Mouse (Mus musculus) CH12.LX (cell line): ENCODE data around the gene Pias4. TPM values are rescaled to one million over a fixed set of nuclear protein-coding genes. Genes with fewer than 3 reads are reported as not detected.

Experiments
- DNase-seq: peaks from one replicate; pipeline ENCODE4 v3.0.0-alpha.2; 2013; ENCODE audit errors: extremely low read depth
- H3K27ac ChIP-seq: 2 replicates; pipeline ENCODE4 v1.5.1; 2012; ENCODE audit warnings: low read depth, mild to moderate bottlenecking, control low read depth, moderate library complexity; ENCODE audit not compliant: insufficient read depth
- H3K27me3 ChIP-seq: replicated peaks from 2 replicates; pipeline ENCODE3; 2012; ENCODE audit warnings: inconsistent platforms
- H3K36me3 ChIP-seq, 2 experiments: replicated peaks in 1 of 2; 2 replicates each; pipeline versions ENCODE3 to v1.6.1; 2012; ENCODE audit warnings: inconsistent platforms in 1 of 2, low read length in 1 of 2, mild to moderate bottlenecking in 1 of 2, mixed read lengths in 1 of 2, moderate library complexity in 1 of 2; ENCODE audit not compliant: control insufficient read depth in 1 of 2, insufficient read depth in 1 of 2
- H3K4me1 ChIP-seq, 2 experiments: 2 replicates each; pipeline ENCODE4 v1.6.1; 2012; ENCODE audit warnings: inconsistent platforms in 1 of 2, moderate library complexity in 1 of 2; ENCODE audit not compliant: insufficient read depth in 2 of 2, control insufficient read depth in 1 of 2
- H3K4me2 ChIP-seq: 2 replicates; pipeline ENCODE4 v1.6.1; 2012; ENCODE audit warnings: low read depth, mild to moderate bottlenecking, control low read depth; ENCODE audit not compliant: poor library complexity, insufficient read depth, severe bottlenecking
- H3K4me3 ChIP-seq, 3 experiments: fragments of 150-350 bp in 1 of 3; sonication (generic) in 1 of 3; replicated peaks in 1 of 3; 2 replicates each; pipeline versions ENCODE3 to v1.5.1; 2011 to 2012; ENCODE audit warnings: low read depth in 2 of 3, low read length in 2 of 3, mild to moderate bottlenecking in 2 of 3, moderate library complexity in 2 of 3, control low read depth in 1 of 3, improper control_type of control experiment in 1 of 3, inconsistent platforms in 1 of 3, mixed read lengths in 1 of 3; ENCODE audit not compliant: poor library complexity in 1 of 3
- H3K79me2 ChIP-seq: replicated peaks from 2 replicates; pipeline ENCODE4 v1.6.1; 2012; ENCODE audit warnings: mild to moderate bottlenecking, moderate library complexity; ENCODE audit not compliant: control insufficient read depth, poor library complexity, insufficient read depth, severe bottlenecking; ENCODE audit errors: extremely low read depth
- H3K9ac ChIP-seq: 2 replicates; pipeline ENCODE4 v1.6.1; 2012; ENCODE audit warnings: low read depth, mild to moderate bottlenecking, control low read depth, moderate library complexity; ENCODE audit not compliant: insufficient read depth
- H3K9me3 ChIP-seq: replicated peaks from 2 replicates; pipeline ENCODE3; 2012; ENCODE audit warnings: low read length, inconsistent platforms, mixed read lengths
- CHD2 ChIP-seq: IDR thresholded peaks from 2 replicates; pipeline ENCODE4 v1.6.1; 2011; ENCODE audit warnings: low read length, improper control_type of control experiment
- CTCF ChIP-seq, 2 experiments: IDR thresholded peaks in 1 of 2; conservative IDR thresholded peaks in 1 of 2; 2 replicates each; pipeline ENCODE4 v1.5.1; 2011 to 2012; ENCODE audit warnings: low read depth in 2 of 2, low read length in 2 of 2, improper control_type of control experiment in 1 of 2, inconsistent platforms in 1 of 2, mild to moderate bottlenecking in 1 of 2, moderate library complexity in 1 of 2
- E2F4 ChIP-seq: IDR thresholded peaks from 2 replicates; pipeline ENCODE4 v1.6.1; 2011; ENCODE audit warnings: low read depth, low read length, improper control_type of control experiment; ENCODE audit not compliant: insufficient replicate concordance
- ELF1 ChIP-seq: IDR thresholded peaks from 2 replicates; pipeline ENCODE4 v1.6.1; 2014; ENCODE audit warnings: low read depth, mild to moderate bottlenecking, inconsistent platforms, low read length, improper control_type of control experiment
- EP300 ChIP-seq: IDR thresholded peaks from 2 replicates; pipeline ENCODE4 v1.6.1; 2011; ENCODE audit warnings: low read length, improper control_type of control experiment
- GABPA ChIP-seq: IDR thresholded peaks from 2 replicates; pipeline ENCODE4 v1.6.1; 2012; ENCODE audit warnings: low read depth, low read length, improper control_type of control experiment, inconsistent platforms; ENCODE audit not compliant: insufficient replicate concordance
- HCFC1 ChIP-seq: IDR thresholded peaks from 2 replicates; pipeline ENCODE4 v1.6.1; 2012; ENCODE audit warnings: low read depth, mild to moderate bottlenecking, inconsistent platforms, low read length, improper control_type of control experiment
- JUN ChIP-seq: IDR thresholded peaks from 2 replicates; pipeline ENCODE4 v1.6.1; 2011; ENCODE audit warnings: low read depth, mild to moderate bottlenecking, low read length, improper control_type of control experiment, moderate library complexity; ENCODE audit not compliant: insufficient read depth
- KAT2A ChIP-seq: IDR thresholded peaks from 2 replicates; pipeline ENCODE4 v1.6.1; 2012; ENCODE audit warnings: low read length, improper control_type of control experiment, inconsistent platforms; ENCODE audit not compliant: insufficient replicate concordance
- MAFK ChIP-seq: IDR thresholded peaks from 2 replicates; pipeline ENCODE4 v1.6.1; 2011; ENCODE audit warnings: low read length, improper control_type of control experiment; ENCODE audit not compliant: insufficient replicate concordance
- MAX ChIP-seq: IDR thresholded peaks from 2 replicates; pipeline ENCODE4 v1.6.1; 2011; ENCODE audit warnings: low read length, improper control_type of control experiment
- MYC ChIP-seq: IDR thresholded peaks from 2 replicates; pipeline ENCODE4 v1.6.1; 2011; ENCODE audit warnings: low read depth, mild to moderate bottlenecking, improper control_type of control experiment, low read length
- NRF1 ChIP-seq: IDR thresholded peaks from 2 replicates; pipeline ENCODE4 v1.6.1; 2014; ENCODE audit warnings: low read depth, mild to moderate bottlenecking, inconsistent platforms, low read length, improper control_type of control experiment, moderate library complexity
- PAX5 ChIP-seq: IDR thresholded peaks from 2 replicates; pipeline ENCODE4 v1.6.1; 2012; ENCODE audit warnings: low read length, inconsistent platforms, mixed read lengths
- POLR2A ChIP-seq: IDR thresholded peaks from 2 replicates; pipeline ENCODE4 v1.6.1; 2011; ENCODE audit warnings: low read depth, mild to moderate bottlenecking, improper control_type of control experiment, low read length
- RCOR1 ChIP-seq: conservative IDR thresholded peaks from 2 replicates; pipeline ENCODE4 v1.6.1; 2012; ENCODE audit warnings: low read depth, mild to moderate bottlenecking, inconsistent platforms, low read length, improper control_type of control experiment
- SIN3A ChIP-seq: IDR thresholded peaks from 2 replicates; pipeline ENCODE4 v1.6.1; 2012; ENCODE audit warnings: low read length, improper control_type of control experiment, inconsistent platforms
- TBP ChIP-seq: conservative IDR thresholded peaks from 2 replicates; pipeline ENCODE4 v1.6.1; 2011; ENCODE audit warnings: low read depth, low read length, improper control_type of control experiment
- UBTF ChIP-seq: IDR thresholded peaks from 2 replicates; pipeline ENCODE4 v1.6.1; 2012; ENCODE audit warnings: low read depth, mild to moderate bottlenecking, inconsistent platforms, low read length, improper control_type of control experiment, moderate library complexity
- ZC3H11A ChIP-seq: IDR thresholded peaks from 2 replicates; pipeline ENCODE4 v1.6.1; 2012; ENCODE audit warnings: low read depth, mild to moderate bottlenecking, inconsistent platforms, low read length, improper control_type of control experiment
- ZKSCAN1 ChIP-seq: IDR thresholded peaks from 2 replicates; pipeline ENCODE4 v1.6.1; 2012; ENCODE audit warnings: low read depth, inconsistent platforms, low read length, improper control_type of control experiment, borderline replicate concordance
- ZNF384 ChIP-seq: IDR thresholded peaks from 2 replicates; pipeline ENCODE4 v1.6.1; 2012; ENCODE audit warnings: low read depth, low read length, improper control_type of control experiment, inconsistent platforms
- dilution Hi-C: fragments of 300-500 bp; cut with MboI; formaldehyde crosslinking; loops from 2 replicates; pipeline ENCODE4 v1.14.3; 2020; ENCODE audit warnings: low sequenced_read_pairs; ENCODE audit not compliant: extremely low pct_unique_long_range_greater_than_20kb, extremely low pct_ligation_motif_present
- in situ Hi-C: fragments of 300-500 bp; cut with MboI; formaldehyde crosslinking; loops from 3 replicates; pipeline ENCODE4 v1.14.3; 2019; ENCODE audit warnings: low sequenced_read_pairs, low pct_ligation_motif_present, low pct_unique_long_range_greater_than_20kb, mixed read lengths
- polyA plus RNA-seq: library from polyadenylated mRNA; unstranded; fragments of >175 nt; gene quantifications from 2 replicates; pipeline ENCODE4 v1.2.1, GENCODE M21; 2012; ENCODE audit warnings: low read depth; ENCODE audit not compliant: insufficient read length
- total RNA-seq, 2 experiments: library from RNA; depleted of rRNA; stranded (reverse); fragments of 300-350 nt in 1 of 2; fragments of >200 nt in 1 of 2; gene quantifications; 2 replicates each; pipeline ENCODE4 v1.2.3; 2012 to 2014

The Pias4 gene
- total and polyA plus RNA-seq, 3 experiments: 15.3 to 33.5 (median 26.6) TPM

DNA sequence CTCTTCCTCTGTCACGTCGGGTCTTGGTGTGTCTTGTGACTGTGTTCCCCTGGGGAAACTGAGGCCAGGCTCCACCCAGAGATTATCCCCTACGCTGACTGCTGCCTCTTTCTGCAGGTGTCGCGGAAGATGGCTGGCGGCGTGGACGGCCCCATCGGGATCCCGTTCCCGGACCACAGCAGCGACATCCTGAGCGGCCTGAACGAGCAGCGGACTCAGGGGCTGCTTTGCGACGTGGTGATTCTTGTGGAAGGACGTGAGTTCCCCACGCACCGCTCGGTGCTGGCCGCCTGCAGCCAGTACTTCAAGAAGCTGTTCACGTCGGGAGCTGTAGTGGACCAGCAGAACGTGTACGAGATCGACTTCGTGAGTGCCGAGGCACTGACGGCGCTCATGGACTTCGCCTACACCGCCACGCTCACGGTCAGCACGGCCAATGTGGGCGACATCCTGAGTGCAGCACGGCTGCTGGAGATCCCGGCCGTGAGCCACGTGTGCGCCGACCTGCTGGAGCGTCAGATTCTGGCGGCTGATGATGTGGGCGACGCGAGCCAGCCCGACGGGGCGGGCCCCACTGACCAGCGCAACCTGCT, 23.8 kb downstream of the Pias4 start:
- no peak for TF ChIP-seq PAX5
- TF ChIP-seq RCOR1: no peak
- TF ChIP-seq CHD2: no peak
- no peak for TF ChIP-seq TBP
- TF ChIP-seq E2F4: no peak
- no peak for TF ChIP-seq ELF1
- no peak for TF ChIP-seq ZNF384
- no peak for TF ChIP-seq HCFC1
- TF ChIP-seq NRF1: no peak
- TF ChIP-seq GABPA: no peak
- TF ChIP-seq ZC3H11A: no peak
- no peak for TF ChIP-seq SIN3A
- no peak for TF ChIP-seq MAX
- no peak for TF ChIP-seq KAT2A
- TF ChIP-seq UBTF: no peak
- TF ChIP-seq MYC: no peak
- TF ChIP-seq CTCF (conservative IDR thresholded peaks at IDR 0.05 in 1 of 2, IDR thresholded peaks at IDR 0.05 in 1 of 2; ENCODE audit: low read depth in 2 of 2, low read length in 2 of 2): no peak
- TF ChIP-seq JUN: no peak
- no peak for TF ChIP-seq MAFK
- DNase-seq: no peak
- H3K4me1 ChIP-seq: peaks cover 28 to 98% of the 10 kb centered on the region in 2 experiments
- no peak overlapping the region for H3K4me3 ChIP-seq
- no peak overlapping the region for H3K9ac ChIP-seq
- dilution Hi-C loops: no loop called here
- H3K4me2 ChIP-seq: no peak overlapping the region
- peaks cover 55 to 86% of the 10 kb centered on the region in 2 experiments for H3K36me3 ChIP-seq
- no peaks in the 10 kb centered on the region for H3K9me3 ChIP-seq
- no peaks in the 10 kb centered on the region for H3K27me3 ChIP-seq
- in situ Hi-C loops: no loop called here
- H3K79me2 ChIP-seq: peaks cover 96% of the 10 kb centered on the region
- H3K27ac ChIP-seq: no peak overlapping the region

DNA sequence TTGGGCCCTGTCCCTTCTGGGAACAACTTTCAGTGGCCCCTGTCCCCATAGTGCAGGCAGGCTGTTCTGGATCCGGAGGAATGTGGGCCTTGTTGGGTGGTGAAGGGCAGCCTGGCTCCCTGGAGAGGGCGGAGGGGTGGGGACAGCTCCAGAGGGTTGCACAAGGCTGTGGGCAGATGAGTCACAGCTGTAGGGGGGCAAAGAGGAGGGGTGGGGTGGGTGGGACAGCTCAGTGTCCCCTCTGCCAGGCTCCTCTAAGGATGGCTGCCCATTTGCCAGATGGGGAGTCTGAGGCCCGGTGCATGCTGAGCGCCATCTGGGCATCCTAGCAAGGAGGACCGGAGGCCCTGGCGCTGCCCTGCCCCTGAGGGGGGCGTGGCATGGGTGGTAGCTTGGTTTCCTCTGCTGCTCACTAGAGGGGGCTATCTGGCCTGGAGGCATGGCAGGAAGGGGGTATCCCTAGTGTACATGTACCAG, 24.5 kb downstream of the Pias4 start:
- Histone ChIP-seq H3K9ac (no peak overlapping the region), H3K36me3 (peaks cover 48 to 79% of the 10 kb centered on the region in 2 experiments), H3K79me2 (peaks cover 100% of the 10 kb centered on the region), H3K4me2 (no peak overlapping the region), H3K4me3 (no peak overlapping the region), H3K9me3 (no peaks in the 10 kb centered on the region), H3K27ac (no peak overlapping the region), H3K27me3 (no peaks in the 10 kb centered on the region), H3K4me1 (peaks cover 28 to 91% of the 10 kb centered on the region in 2 experiments)
- no peak for DNase-seq
- TF ChIP-seq KAT2A (no peak), POLR2A (no peak), ZKSCAN1 (no peak), EP300 (no peak)
- in situ Hi-C loops: no loop called here
- dilution Hi-C loops: no loop called here
